Mouse (Mus musculus): ENCODE results near the gene Ly6g5c. TPM values are rescaled to one million over a fixed set of nuclear protein-coding genes. Genes with fewer than 3 reads are reported as not detected.

Gene Ly6g5c
- polyA plus RNA-seq, 1 experiment = 0.28 TPM

GRCm38 (mm10) chr17:35139269-35139668 lies 31.2 kb downstream of the Ly6g5c start:
- Histone ChIP-seq H3K27me3 (ENCODE audit: control insufficient read depth, insufficient read depth, low read length) (no peaks in the 10 kb centered on the region), H3K4me1 (ENCODE audit: control insufficient read depth, insufficient read depth, low read length) (peaks cover 4% of the 10 kb centered on the region; the same call in 1 of the 2 replicates), H3K27ac (ENCODE audit: insufficient read depth, low read length) (no peak overlapping the region), H3K4me3 (replicated peaks; ENCODE audit: insufficient read depth, low read depth, low read length) (no peak overlapping the region)
- WGBS = 78% methylated on average over 3 of the region's 3 CpGs
- no peak for DNase-seq
- TF ChIP-seq POLR2A (IDR thresholded peaks at IDR 0.05; ENCODE audit: borderline replicate concordance, insufficient read depth, low read length) (no peak), CTCF (IDR thresholded peaks at IDR 0.05; ENCODE audit: borderline replicate concordance, insufficient read depth, low read depth, low read length) (no peak)

DNA sequence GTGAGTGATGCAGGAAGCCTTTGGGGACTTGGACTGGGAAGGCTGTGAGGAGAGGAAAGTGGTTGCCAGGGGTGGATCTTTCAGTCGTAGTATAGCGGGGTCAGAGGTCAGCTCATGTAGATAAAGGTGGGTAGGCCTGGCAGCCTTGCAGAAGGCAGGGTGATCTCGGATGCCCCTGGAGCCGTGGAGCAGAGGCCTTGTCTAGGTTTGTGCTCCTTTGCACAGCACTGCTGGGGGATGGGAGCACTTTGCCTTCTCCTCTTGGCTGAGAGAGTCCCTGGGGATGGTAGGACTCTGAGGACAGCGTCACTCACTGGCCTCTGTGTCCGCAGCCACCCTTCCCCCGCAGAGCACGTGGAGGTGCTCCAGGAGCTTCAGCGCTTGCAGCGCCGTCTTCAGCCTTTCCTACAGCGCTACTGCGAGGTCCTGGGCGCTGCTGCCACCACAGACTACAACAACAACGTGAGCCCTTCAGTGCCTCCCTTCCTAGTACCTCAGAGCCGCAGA lies 32.5 kb downstream of the Ly6g5c start:
- no peak for TF ChIP-seq POLR2A (IDR thresholded peaks at IDR 0.05; ENCODE audit: borderline replicate concordance, insufficient read depth, low read length)
- TF ChIP-seq CTCF (IDR thresholded peaks at IDR 0.05; ENCODE audit: borderline replicate concordance, insufficient read depth, low read depth, low read length) = no peak
- Histone ChIP-seq H3K27ac (ENCODE audit: insufficient read depth, low read length) (no peak overlapping the region), H3K27me3 (ENCODE audit: control insufficient read depth, insufficient read depth, low read length) (no peaks in the 10 kb centered on the region), H3K4me3 (replicated peaks; ENCODE audit: insufficient read depth, low read depth, low read length) (no peak overlapping the region), H3K4me1 (ENCODE audit: control insufficient read depth, insufficient read depth, low read length) (peaks cover 4% of the 10 kb centered on the region; the same call in 1 of the 2 replicates)
- 71% methylated on average over 16 of the region's 16 CpGs for WGBS
- no peak for DNase-seq

DNA sequence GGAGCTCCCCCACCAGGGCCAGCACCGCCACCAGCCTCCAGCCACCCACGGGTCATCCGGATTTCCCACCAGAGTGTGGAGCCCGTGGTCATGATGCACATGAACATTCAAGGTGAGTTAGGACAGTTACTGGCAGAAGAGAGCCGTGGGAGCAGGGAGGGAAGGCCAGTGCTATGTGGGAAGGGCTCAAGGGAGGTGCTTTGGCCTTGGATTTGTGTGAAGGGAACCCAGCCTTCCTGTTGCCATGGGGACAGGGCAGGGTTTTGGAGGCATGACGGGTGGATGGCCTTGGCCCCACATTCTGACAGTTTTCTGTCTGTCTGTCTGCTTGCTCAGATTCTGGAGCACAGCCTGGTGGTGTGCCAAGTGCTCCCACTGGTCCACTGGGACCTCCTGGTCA lies 33.9 kb downstream of the Ly6g5c start:
- DNase-seq = no peak
- 70% methylated on average over 6 of the region's 6 CpGs for WGBS
- Histone ChIP-seq H3K4me1 (ENCODE audit: control insufficient read depth, insufficient read depth, low read length) (peaks cover 4% of the 10 kb centered on the region; the same call in 1 of the 2 replicates), H3K27ac (ENCODE audit: insufficient read depth, low read length) (no peak overlapping the region), H3K27me3 (ENCODE audit: control insufficient read depth, insufficient read depth, low read length) (no peaks in the 10 kb centered on the region), H3K4me3 (replicated peaks; ENCODE audit: insufficient read depth, low read depth, low read length) (no peak overlapping the region)
- TF ChIP-seq CTCF (IDR thresholded peaks at IDR 0.05; ENCODE audit: borderline replicate concordance, insufficient read depth, low read depth, low read length) (no peak), POLR2A (IDR thresholded peaks at IDR 0.05; ENCODE audit: borderline replicate concordance, insufficient read depth, low read length) (no peak)

GRCm38 (mm10) chr17:35146139-35146538 lies 38.1 kb downstream of the Ly6g5c start:
- no peak for TF ChIP-seq CTCF (IDR thresholded peaks at IDR 0.05; ENCODE audit: borderline replicate concordance, insufficient read depth, low read depth, low read length)
- no peak for TF ChIP-seq POLR2A (IDR thresholded peaks at IDR 0.05; ENCODE audit: borderline replicate concordance, insufficient read depth, low read length)

DNA sequence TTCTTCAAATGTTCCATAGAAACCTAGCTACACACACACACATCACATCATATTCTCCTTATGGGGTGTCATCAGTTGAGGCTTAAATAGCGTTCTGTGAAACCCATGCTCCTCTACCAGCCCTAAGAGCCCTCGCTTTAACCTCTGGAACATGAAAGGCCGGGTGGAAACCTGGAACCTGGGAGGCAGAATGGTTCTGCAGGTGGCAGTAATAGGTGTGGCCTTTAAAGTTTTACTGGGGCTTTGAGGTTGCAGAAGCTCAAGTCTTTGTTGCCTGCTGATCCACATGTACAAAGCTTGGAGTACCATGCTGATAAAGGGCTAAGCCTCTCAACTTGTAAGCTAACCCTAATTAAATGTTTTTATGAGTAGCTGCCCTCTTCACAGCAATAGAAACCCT lies 39.3 kb downstream of the Ly6g5c start:
- WGBS = 60% methylated on average over 3 of the region's 3 CpGs
- no peak for DNase-seq
- Histone ChIP-seq H3K27ac (ENCODE audit: insufficient read depth, low read length) (no peak overlapping the region), H3K27me3 (ENCODE audit: control insufficient read depth, insufficient read depth, low read length) (no peaks in the 10 kb centered on the region), H3K4me1 (ENCODE audit: control insufficient read depth, insufficient read depth, low read length) (no peaks in the 10 kb centered on the region), H3K4me3 (replicated peaks; ENCODE audit: insufficient read depth, low read depth, low read length) (no peak overlapping the region)
- TF ChIP-seq CTCF (IDR thresholded peaks at IDR 0.05; ENCODE audit: borderline replicate concordance, insufficient read depth, low read depth, low read length) (no peak), POLR2A (IDR thresholded peaks at IDR 0.05; ENCODE audit: borderline replicate concordance, insufficient read depth, low read length) (no peak)

More at GRCm38 (mm10) chr17:35146139-35146538, 38.1 kb downstream of the Ly6g5c start:
- Histone ChIP-seq H3K4me3 (replicated peaks; ENCODE audit: insufficient read depth, low read depth, low read length) (no peak overlapping the region), H3K4me1 (ENCODE audit: control insufficient read depth, insufficient read depth, low read length) (no peaks in the 10 kb centered on the region), H3K27ac (ENCODE audit: insufficient read depth, low read length) (no peak overlapping the region), H3K27me3 (ENCODE audit: control insufficient read depth, insufficient read depth, low read length) (no peaks in the 10 kb centered on the region)
- no peak for DNase-seq
- 74% methylated on average over 5 of the region's 5 CpGs for WGBS

DNA sequence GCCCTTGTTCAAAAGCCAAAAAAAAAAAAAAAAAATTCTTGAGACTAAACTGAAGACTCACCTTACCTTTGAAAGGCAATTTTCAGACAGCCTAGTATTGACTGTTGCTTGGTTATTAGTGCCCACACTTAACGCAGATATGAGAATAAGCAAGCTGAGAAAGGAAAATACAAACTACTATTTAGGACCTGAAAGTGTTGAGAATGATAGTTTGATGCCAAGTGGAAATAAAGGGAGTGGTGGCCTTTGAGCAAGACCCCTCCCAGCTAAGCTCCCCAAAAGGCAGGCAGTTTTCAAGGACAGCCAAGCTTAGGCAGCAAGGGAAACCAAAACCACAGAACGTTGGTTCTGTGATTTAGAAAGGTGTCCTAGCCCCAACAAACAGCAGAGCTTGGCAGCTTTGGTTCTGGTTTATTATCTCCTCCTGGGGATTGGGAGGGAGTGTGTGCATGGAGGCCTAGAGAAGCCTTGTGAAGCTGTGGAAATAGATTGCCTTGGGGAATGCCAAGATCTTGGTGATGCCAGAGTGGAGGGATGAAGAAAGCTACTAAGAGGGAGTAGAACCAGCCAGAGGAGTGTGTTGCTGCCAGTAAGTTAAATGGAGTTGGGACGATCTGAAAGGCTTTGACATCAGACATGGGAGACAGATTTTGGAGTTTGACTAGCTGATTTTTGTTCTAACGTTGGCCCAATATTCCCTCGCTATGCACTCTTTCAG lies 40.0 kb downstream of the Ly6g5c start:
- WGBS = 47% methylated on average over 5 of the region's 5 CpGs
- TF ChIP-seq POLR2A (IDR thresholded peaks at IDR 0.05; ENCODE audit: borderline replicate concordance, insufficient read depth, low read length) = no peak
- no peak for TF ChIP-seq CTCF (IDR thresholded peaks at IDR 0.05; ENCODE audit: borderline replicate concordance, insufficient read depth, low read depth, low read length)

DNA sequence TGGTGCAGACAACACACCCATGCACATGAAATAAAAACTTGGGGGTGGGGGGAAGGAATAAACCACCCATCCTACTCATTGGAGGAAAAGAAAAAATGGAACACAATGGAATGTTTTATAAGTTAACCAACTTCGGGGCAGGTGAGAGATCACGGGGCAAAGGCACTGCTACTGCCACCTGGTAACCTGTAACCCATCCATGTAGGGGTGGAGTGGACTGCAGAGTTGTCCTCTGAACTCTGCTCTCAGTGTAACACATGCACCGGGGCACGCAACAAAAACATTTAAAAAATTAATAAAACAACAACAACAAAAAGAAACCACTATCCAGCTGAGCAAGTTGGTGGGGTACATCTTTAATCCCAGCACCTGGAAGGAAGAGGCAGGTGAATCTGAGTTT lies 44.0 kb downstream of the Ly6g5c start:
- TF ChIP-seq POLR2A (IDR thresholded peaks at IDR 0.05; ENCODE audit: borderline replicate concordance, insufficient read depth, low read length) (no peak), CTCF (IDR thresholded peaks at IDR 0.05; ENCODE audit: borderline replicate concordance, insufficient read depth, low read depth, low read length) (no peak)
- WGBS = 92% methylated on average over 4 of the region's 4 CpGs
- H3K27ac ChIP-seq (ENCODE audit: insufficient read depth, low read length) = no peak overlapping the region
- H3K4me3 ChIP-seq (replicated peaks; ENCODE audit: insufficient read depth, low read depth, low read length) = no peak overlapping the region
- no peak for DNase-seq
- H3K4me1 ChIP-seq (ENCODE audit: control insufficient read depth, insufficient read depth, low read length) = no peaks in the 10 kb centered on the region
- no peaks in the 10 kb centered on the region for H3K27me3 ChIP-seq (ENCODE audit: control insufficient read depth, insufficient read depth, low read length)

More for the DNA sequence above, 40.0 kb downstream of the Ly6g5c start:
- no peaks in the 10 kb centered on the region for H3K4me1 ChIP-seq (ENCODE audit: control insufficient read depth, insufficient read depth, low read length)
- DNase-seq = no peak
- H3K27ac ChIP-seq (ENCODE audit: insufficient read depth, low read length) = no peak overlapping the region
- no peak overlapping the region for H3K4me3 ChIP-seq (replicated peaks; ENCODE audit: insufficient read depth, low read depth, low read length)
- H3K27me3 ChIP-seq (ENCODE audit: control insufficient read depth, insufficient read depth, low read length) = no peaks in the 10 kb centered on the region

- Histone ChIP-seq H3K27ac (ENCODE audit: insufficient read depth, low read length) (no peak overlapping the region), H3K4me1 (ENCODE audit: control insufficient read depth, insufficient read depth, low read length) (no peaks in the 10 kb centered on the region), H3K27me3 (ENCODE audit: control insufficient read depth, insufficient read depth, low read length) (no peaks in the 10 kb centered on the region), H3K4me3 (replicated peaks; ENCODE audit: insufficient read depth, low read depth, low read length) (no peak overlapping the region)
- 70% methylated on average over 9 of the region's 9 CpGs for WGBS
- no peak for TF ChIP-seq CTCF (IDR thresholded peaks at IDR 0.05; ENCODE audit: borderline replicate concordance, insufficient read depth, low read depth, low read length)
- no peak for TF ChIP-seq POLR2A (IDR thresholded peaks at IDR 0.05; ENCODE audit: borderline replicate concordance, insufficient read depth, low read length)
- no peak for DNase-seq
Measured at GRCm38 (mm10) chr17:35153077-35153476, 45.0 kb downstream of the Ly6g5c start.
